Mouse (Mus musculus) forebrain, embryonic 10.5 days (tissue): ENCODE measurements around the gene Aar2. TPM values are rescaled to one million over a fixed set of nuclear protein-coding genes. Genes with fewer than 3 reads are reported as not detected.

Source experiments
- DNase-seq: peaks from one replicate; pipeline ENCODE4 v3.0.0-alpha.2; 2017; ENCODE audit warnings: low spot score; ENCODE audit errors: extremely low spot score
- H3K27ac ChIP-seq: fragments of 300-500 bp; sonication (generic); 2 replicates; pipeline ENCODE4 v1.5.1; 2016; ENCODE audit warnings: mild to moderate bottlenecking
- H3K27me3 ChIP-seq: fragments of 300-500 bp; sonication (generic); 2 replicates; pipeline ENCODE4 v1.6.1; 2016; ENCODE audit warnings: mild to moderate bottlenecking; ENCODE audit not compliant: poor library complexity, severe bottlenecking
- H3K36me3 ChIP-seq: fragments of 300-500 bp; sonication (generic); replicated peaks from 2 replicates; pipeline ENCODE4 v1.6.1; 2016; ENCODE audit warnings: mild to moderate bottlenecking, moderate library complexity
- H3K4me1 ChIP-seq: fragments of 300-500 bp; sonication (generic); 2 replicates; pipeline ENCODE4 v1.6.1; 2016
- H3K4me3 ChIP-seq: fragments of 300-500 bp; sonication (generic); 2 replicates; pipeline ENCODE4 v1.5.1; 2016; ENCODE audit warnings: mild to moderate bottlenecking, moderate library complexity
- H3K9me3 ChIP-seq: fragments of 300-500 bp; sonication (generic); 2 replicates; pipeline ENCODE4 v1.6.1; 2016; ENCODE audit warnings: mild to moderate bottlenecking, moderate library complexity
- WGBS: fragments of 180-500 bp; shearing (Covaris S2); methylation state at CpG from one replicate; pipeline ENCODE4 v1.1.7; 2016; 5-methylcytosine and 5-hydroxymethylcytosine counted together
- polyA plus RNA-seq: library from polyadenylated mRNA; unstranded; fragments of >200 nt; fragmentation: Nextera tagmentation; extraction: Ambion mirVana; gene quantifications from 2 replicates; pipeline ENCODE4 v1.2.1, GENCODE M21; 2016

The Aar2 gene
- polyA plus RNA-seq, 1 experiment from 2014 or later, result 51.6 TPM

GRCm38 (mm10) chr2:156576850-156577587 is 29.6 kb downstream of the Aar2 start:
- no peaks in the 10 kb centered on the region for H3K9me3 ChIP-seq
- H3K36me3 ChIP-seq, result no peaks in the 10 kb centered on the region
- no peaks in the 10 kb centered on the region for H3K4me1 ChIP-seq
- no peak overlapping the region for H3K27ac ChIP-seq
- no peaks in the 10 kb centered on the region for H3K27me3 ChIP-seq
- no peak for DNase-seq
- WGBS, result 88% methylated on average over 7 of the region's 7 CpGs
- no peak overlapping the region for H3K4me3 ChIP-seq

- Histone ChIP-seq H3K9me3 (no peaks in the 10 kb centered on the region), H3K4me3 (no peak overlapping the region), H3K4me1 (peaks cover 13% of the 10 kb centered on the region), H3K27ac (no peak overlapping the region), H3K27me3 (0 out of 2 replicates have a peak, but pooled peaks cover 5% of the 10 kb centered on the region), H3K36me3 (no peaks in the 10 kb centered on the region)
- 87% methylated on average over 5 of the region's 5 CpGs for WGBS
- no peak for DNase-seq
Measured at GRCm38 (mm10) chr2:156580507-156580906, 33.1 kb downstream of the Aar2 start.

- no peaks in the 10 kb centered on the region for H3K36me3 ChIP-seq
- WGBS, result 71% methylated on average over 10 of the region's 10 CpGs
- peaks cover 16% of the 10 kb centered on the region for H3K4me1 ChIP-seq
- no peaks in the 10 kb centered on the region for H3K9me3 ChIP-seq
- H3K27me3 ChIP-seq, result 0 out of 2 replicates have a peak, but pooled peaks cover 5% of the 10 kb centered on the region
- no peak for DNase-seq
- H3K4me3 ChIP-seq, result no peak overlapping the region
- no peak overlapping the region for H3K27ac ChIP-seq
Measured at GRCm38 (mm10) chr2:156581244-156581643, 33.9 kb downstream of the Aar2 start.

GRCm38 (mm10) chr2:156582887-156583286 is 35.5 kb downstream of the Aar2 start:
- H3K27ac ChIP-seq, result no peak overlapping the region
- no peak overlapping the region for H3K4me3 ChIP-seq
- no peak for DNase-seq
- 0 out of 2 replicates have a peak, but pooled peaks cover 5% of the 10 kb centered on the region for H3K27me3 ChIP-seq
- no peaks in the 10 kb centered on the region for H3K9me3 ChIP-seq
- peaks cover 16% of the 10 kb centered on the region for H3K4me1 ChIP-seq
- no peaks in the 10 kb centered on the region for H3K36me3 ChIP-seq
- 93% methylated on average over 10 of the region's 10 CpGs for WGBS

GRCm38 (mm10) chr2:156584154-156584796 is 36.9 kb downstream of the Aar2 start:
- H3K4me3 ChIP-seq, result no peak overlapping the region

GRCm38 (mm10) chr2:156584797-156585471 is 37.5 kb downstream of the Aar2 start:
- WGBS, result 43% methylated on average over 14 of the region's 14 CpGs
- DNase-seq, result no peak
- Histone ChIP-seq H3K9me3 (no peaks in the 10 kb centered on the region), H3K27me3 (0 out of 2 replicates have a peak, but pooled peaks cover 5% of the 10 kb centered on the region), H3K27ac (0 out of 2 replicates have a peak overlapping the region, but pooled peaks have one; percentile 13), H3K4me1 (peaks cover 16% of the 10 kb centered on the region), H3K36me3 (no peaks in the 10 kb centered on the region), H3K4me3 (no peak overlapping the region)

More at GRCm38 (mm10) chr2:156584154-156584796, 36.9 kb downstream of the Aar2 start:
- DNase-seq, result no peak
- H3K27ac ChIP-seq, result 0 out of 2 replicates have a peak overlapping the region, but pooled peaks have one; percentile 13
- H3K36me3 ChIP-seq, result no peaks in the 10 kb centered on the region
- 64% methylated on average over 11 of the region's 11 CpGs for WGBS
- H3K27me3 ChIP-seq, result 0 out of 2 replicates have a peak, but pooled peaks cover 5% of the 10 kb centered on the region
- peaks cover 16% of the 10 kb centered on the region for H3K4me1 ChIP-seq
- no peaks in the 10 kb centered on the region for H3K9me3 ChIP-seq

- DNase-seq, result no peak
- Histone ChIP-seq H3K4me1 (peaks cover 14% of the 10 kb centered on the region), H3K36me3 (no peaks in the 10 kb centered on the region), H3K9me3 (no peaks in the 10 kb centered on the region), H3K27ac (no peak overlapping the region), H3K4me3 (no peak overlapping the region), H3K27me3 (0 out of 2 replicates have a peak, but pooled peaks cover 1% of the 10 kb centered on the region)
- WGBS, result 91% methylated on average over 9 of the region's 9 CpGs
Measured at GRCm38 (mm10) chr2:156589481-156589880, 42.1 kb downstream of the Aar2 start.

GRCm38 (mm10) chr2:156594987-156595490 is 47.7 kb downstream of the Aar2 start:
- no peaks in the 10 kb centered on the region for H3K9me3 ChIP-seq
- WGBS, result 74% methylated on average over 15 of the region's 15 CpGs
- DNase-seq, result no peak
- no peaks in the 10 kb centered on the region for H3K4me1 ChIP-seq
- no peaks in the 10 kb centered on the region for H3K36me3 ChIP-seq
- no peak overlapping the region for H3K27ac ChIP-seq
- H3K27me3 ChIP-seq, result no peaks in the 10 kb centered on the region
- no peak overlapping the region for H3K4me3 ChIP-seq

GRCm38 (mm10) chr2:156602581-156602980 is 55.2 kb downstream of the Aar2 start:
- no peak for DNase-seq
- Histone ChIP-seq H3K27ac (no peak overlapping the region), H3K9me3 (no peaks in the 10 kb centered on the region), H3K36me3 (no peaks in the 10 kb centered on the region), H3K4me3 (no peak overlapping the region), H3K4me1 (0 out of 2 replicates have a peak, but pooled peaks cover 6% of the 10 kb centered on the region), H3K27me3 (no peaks in the 10 kb centered on the region)
- 86% methylated on average over 7 of the region's 7 CpGs for WGBS

GRCm38 (mm10) chr2:156603671-156604070 is 56.3 kb downstream of the Aar2 start:
- Histone ChIP-seq H3K4me3 (no peak overlapping the region), H3K27ac (no peak overlapping the region), H3K36me3 (no peaks in the 10 kb centered on the region), H3K4me1 (0 out of 2 replicates have a peak, but pooled peaks cover 6% of the 10 kb centered on the region), H3K9me3 (no peaks in the 10 kb centered on the region), H3K27me3 (no peaks in the 10 kb centered on the region)
- 91% methylated on average over 9 of the region's 9 CpGs for WGBS
- no peak for DNase-seq

- 76% methylated on average over 3 of the region's 3 CpGs for WGBS
- no peak for DNase-seq
- no peak overlapping the region for H3K4me3 ChIP-seq
Measured at GRCm38 (mm10) chr2:156605144-156605543, 57.8 kb downstream of the Aar2 start.

GRCm38 (mm10) chr2:156605971-156606370 is 58.6 kb downstream of the Aar2 start:
- no peaks in the 10 kb centered on the region for H3K9me3 ChIP-seq
- no peaks in the 10 kb centered on the region for H3K36me3 ChIP-seq
- H3K27me3 ChIP-seq, result peaks cover 9% of the 10 kb centered on the region
- WGBS, result 87% methylated on average over 5 of the region's 5 CpGs
- no peak overlapping the region for H3K27ac ChIP-seq
- no peak overlapping the region for H3K4me3 ChIP-seq
- H3K4me1 ChIP-seq, result 0 out of 2 replicates have a peak, but pooled peaks cover 6% of the 10 kb centered on the region
- DNase-seq, result no peak

More at GRCm38 (mm10) chr2:156605144-156605543, 57.8 kb downstream of the Aar2 start:
- H3K27ac ChIP-seq, result no peak overlapping the region
- H3K4me1 ChIP-seq, result 0 out of 2 replicates have a peak, but pooled peaks cover 6% of the 10 kb centered on the region
- no peaks in the 10 kb centered on the region for H3K9me3 ChIP-seq
- no peaks in the 10 kb centered on the region for H3K36me3 ChIP-seq
- peaks cover 3% of the 10 kb centered on the region; the same call in 1 of the 2 replicates for H3K27me3 ChIP-seq
